Mouse (Mus musculus) gastrocnemius, adult 8-10 months (tissue): ENCODE data around the gene Grin2c. TPM values are rescaled to one million over a fixed set of nuclear protein-coding genes. Genes with fewer than 3 reads are reported as not detected.

Experiments used
- DNase-seq, 2 experiments: peaks; one replicate each; pipeline ENCODE4 v3.0.0; 2022; ENCODE audit warnings: low spot score in 2 of 2
- microRNA-seq: library from miRNA; unstranded; fragments of <30 nt; microRNA quantifications from one replicate; pipeline ENCODE4 v1.2.0, GENCODE M21; 2022
- total RNA-seq, 4 experiments: library from RNA; stranded (reverse); gene quantifications; 2 replicates each; pipeline ENCODE4 v1.2.4; 2022

Grin2c gene
- total RNA-seq, 4 experiments from 2014 or later = 0.05 to 0.16 (median 0.14) TPM

DNA sequence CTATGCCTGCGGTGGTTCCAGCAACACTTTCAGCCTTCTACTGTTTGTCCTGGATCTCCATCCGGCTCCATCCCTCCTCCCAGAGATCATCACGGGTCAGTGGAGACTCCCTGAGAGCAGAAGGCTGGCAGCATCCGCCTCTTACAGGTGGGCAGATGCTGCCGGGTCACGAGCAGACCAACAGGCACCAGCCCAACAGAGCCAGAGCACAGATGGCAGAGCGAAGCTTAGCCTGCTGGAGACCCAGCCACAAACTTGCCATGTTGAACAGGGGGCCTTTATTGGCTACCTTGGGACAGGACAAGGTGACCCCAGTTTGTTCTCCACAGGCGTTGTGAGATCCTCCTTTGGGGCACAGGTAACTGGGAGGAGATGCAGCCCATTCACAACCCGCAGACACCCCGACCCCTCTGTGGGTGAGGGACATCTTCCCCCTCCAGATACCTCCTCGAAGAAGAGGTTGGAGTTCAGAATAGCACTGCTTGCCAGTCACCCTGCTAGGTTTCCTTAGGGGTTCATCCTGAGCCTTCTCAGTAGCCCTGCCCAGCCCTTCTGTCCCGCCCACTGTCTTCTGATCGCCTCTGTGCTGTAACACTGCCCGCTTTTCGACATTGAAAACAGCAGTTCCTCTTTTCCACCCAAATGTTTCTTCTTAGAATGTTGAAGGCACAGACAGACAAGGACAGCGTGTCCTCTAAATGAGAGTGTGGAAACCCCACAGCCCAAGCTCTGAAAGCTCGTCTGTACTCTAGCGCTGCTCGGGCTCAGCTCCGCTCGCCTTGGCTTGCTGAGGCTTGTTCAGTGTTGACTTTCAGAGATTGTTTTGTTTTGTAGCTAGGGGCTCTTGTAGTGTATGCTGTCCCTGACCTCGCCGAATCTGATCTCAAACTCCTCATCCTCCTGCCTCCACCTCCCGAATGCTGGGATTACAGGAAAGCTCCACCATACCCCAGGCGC lies 58.0 kb downstream of the Grin2c start:
- DNase-seq = no peak

DNA sequence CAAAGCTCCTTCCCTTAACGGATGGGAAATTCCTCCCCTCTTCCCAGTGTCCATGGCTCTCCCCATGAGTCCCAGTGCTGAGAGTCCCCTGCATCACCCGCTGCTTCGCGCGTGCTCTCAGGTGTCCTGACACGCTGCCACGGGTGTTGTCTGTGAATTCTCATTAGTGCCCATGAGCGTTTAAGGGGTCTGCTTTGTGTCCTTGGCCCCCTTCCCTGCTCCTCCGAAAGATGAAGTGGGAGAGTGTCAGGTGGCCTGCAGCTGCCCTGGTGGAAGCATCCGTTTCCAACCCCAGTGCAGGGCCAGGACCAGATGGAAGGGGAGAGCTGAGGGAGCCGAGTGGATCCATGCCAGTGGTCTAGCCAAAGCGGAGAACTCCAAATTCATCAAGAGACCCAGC lies 58.9 kb downstream of the Grin2c start:
- DNase-seq = no peak

DNA sequence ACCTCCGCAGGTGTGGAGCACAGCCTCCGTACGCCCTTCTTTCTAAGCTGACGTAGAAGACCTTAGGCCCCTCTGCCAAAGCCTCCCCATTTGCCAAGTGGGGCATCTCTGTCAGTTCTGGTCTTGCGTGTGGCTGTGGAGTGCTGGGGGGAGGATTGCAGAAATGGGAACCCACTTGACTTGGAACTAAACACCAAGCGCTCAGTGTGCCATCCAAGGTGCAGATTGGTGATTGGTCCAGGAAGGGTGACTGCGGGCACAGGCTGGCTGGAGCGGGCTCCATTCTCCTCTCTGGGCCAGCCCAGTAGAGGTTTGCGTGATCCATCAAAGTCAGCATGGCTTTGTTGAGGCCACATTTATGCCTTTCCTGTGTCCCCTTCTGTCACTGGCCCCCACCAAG lies 64.3 kb downstream of the Grin2c start:
- no peak for DNase-seq

DNA sequence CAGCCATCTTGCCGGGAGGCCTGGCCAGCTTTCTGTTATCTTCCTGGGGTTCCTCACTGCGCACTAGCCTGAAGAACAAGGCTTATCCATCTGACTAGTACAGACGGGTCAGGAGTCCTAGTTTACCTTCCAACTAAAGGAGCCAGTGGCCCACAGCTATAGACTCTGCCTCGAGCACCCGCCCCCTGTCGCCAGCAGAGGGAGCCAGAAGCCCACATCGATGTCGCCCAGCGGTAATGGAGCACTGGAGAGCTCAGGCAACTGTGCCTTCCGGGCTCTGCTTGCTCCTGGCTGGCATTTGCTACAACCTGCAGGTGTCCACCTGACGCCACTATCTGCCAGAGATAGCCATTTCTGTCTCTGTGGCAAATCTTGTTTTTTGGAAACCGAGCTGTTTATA lies 64.7 kb downstream of the Grin2c start:
- DNase-seq = peak; percentile 63 to 66

DNA sequence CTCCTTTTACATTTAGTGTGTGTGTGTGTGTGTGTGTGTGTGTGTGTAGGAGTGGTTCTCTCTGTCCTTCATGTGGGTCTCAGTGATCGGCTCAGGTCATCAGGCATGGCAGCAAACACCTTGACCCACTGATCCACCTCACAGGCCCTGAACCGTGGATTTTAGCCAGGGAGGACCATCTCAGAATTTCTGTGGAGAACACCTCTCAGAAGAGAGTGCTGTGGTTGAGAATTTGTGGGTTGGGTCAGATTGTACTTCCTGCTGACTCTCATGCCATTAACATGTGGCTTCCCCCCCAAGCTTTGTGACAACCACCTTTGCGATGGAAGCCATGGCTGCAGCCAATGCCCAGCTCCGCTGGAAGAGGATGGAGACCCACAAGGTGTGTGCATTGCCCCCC lies 66.5 kb downstream of the Grin2c start:
- DNase-seq = no peak

Small RNAs within 50 kb of the gene (microRNA-seq; reads per million reads assigned to microRNA genes)
- not detected for gene Gm25837

Other genes starting within 250 kb of the Grin2c start
- gene Cd300ld4, start 240.2 kb downstream of the Grin2c start, total RNA-seq = under 1 TPM in 1 of 4 experiments, not detected in 3; 0.74 TPM
- gene Cd300ld5, start 229.5 kb downstream of the Grin2c start, total RNA-seq = 1 to 10 TPM in 1 of 4 experiments, under 1 TPM in 2, not detected in 1; 0.29 to 2.7 (median 0.77) TPM
- gene Cd300ld3, start 218.8 kb downstream of the Grin2c start, total RNA-seq = 1 to 10 TPM in 2 of 4 experiments, under 1 TPM in 2; 0.29 to 2.9 (median 1.2) TPM
- under 1 TPM in 1 of 4 experiments, not detected in 3; 0.13 TPM for gene Cd300e, start 205.1 kb downstream of the Grin2c start, total RNA-seq
- gene Rab37, start 175.8 kb downstream of the Grin2c start, total RNA-seq = under 1 TPM in 2 of 4 experiments, not detected in 2; 0.13 to 0.15 TPM
- gene Cd300lf, start 133.3 kb downstream of the Grin2c start, total RNA-seq = under 1 TPM in 1 of 4 experiments, not detected in 3; 0.07 TPM
- 1 to 10 TPM; 1.3 to 2.0 (median 1.5) TPM for gene Slc9a3r1, start 103.9 kb downstream of the Grin2c start, total RNA-seq
- gene Tmem104, start 79.8 kb downstream of the Grin2c start, total RNA-seq = 1 to 10 TPM; 4.3 to 7.2 (median 6.3) TPM
- gene Nat9, start 79.4 kb downstream of the Grin2c start, total RNA-seq = 10 to 100 TPM; 13.3 to 16.6 (median 15.8) TPM
- 1 to 10 TPM; 2.4 to 4.1 (median 2.7) TPM for gene Fdxr, start 9.8 kb upstream of the Grin2c start, total RNA-seq
- gene Fads6, start 30.4 kb upstream of the Grin2c start, total RNA-seq = 1 to 10 TPM; 2.7 to 5.7 (median 4.6) TPM
- not detected for gene Otop2, start 39.9 kb upstream of the Grin2c start, total RNA-seq
- gene Ush1g, start 54.8 kb upstream of the Grin2c start, total RNA-seq = under 1 TPM; 0.15 to 0.34 (median 0.24) TPM
- not detected for gene Otop3, start 67.5 kb upstream of the Grin2c start, total RNA-seq
- 1 to 10 TPM in 2 of 4 experiments, under 1 TPM in 2; 0.68 to 2.7 (median 1.2) TPM for gene Hid1, start 100.5 kb upstream of the Grin2c start, total RNA-seq
- 1 to 10 TPM in 3 of 4 experiments, under 1 TPM in 1; 0.77 to 1.6 (median 1.1) TPM for gene Cdr2l, start 114.7 kb upstream of the Grin2c start, total RNA-seq
- gene Mrpl58, start 136.5 kb upstream of the Grin2c start, total RNA-seq = 10 to 100 TPM; 79.1 to 92.9 (median 87.4) TPM
- gene Atp5h, start 152.7 kb upstream of the Grin2c start, total RNA-seq = 100 to 1,000 TPM; 638 to 797 (median 746) TPM
- gene Kctd2, start 152.9 kb upstream of the Grin2c start, total RNA-seq = 10 to 100 TPM; 15.0 to 18.5 (median 16.4) TPM
- not detected for gene Trim80, start 173.3 kb upstream of the Grin2c start, total RNA-seq
- not detected for gene Slc16a5, start 195.2 kb upstream of the Grin2c start, total RNA-seq
- 1 to 10 TPM; 1.0 to 1.8 (median 1.5) TPM for gene Armc7, start 208.4 kb upstream of the Grin2c start, total RNA-seq
- 1 to 10 TPM; 5.4 to 7.4 (median 6.6) TPM for gene Nt5c, start 224.6 kb upstream of the Grin2c start, total RNA-seq
- 10 to 100 TPM; 64.3 to 70.0 (median 66.3) TPM for gene Jpt1, start 247.1 kb upstream of the Grin2c start, total RNA-seq